Mouse (Mus musculus) MEL (cell line): ENCODE data around the gene Tuba4a. TPM values are rescaled to one million over a fixed set of nuclear protein-coding genes. Genes with fewer than 3 reads are reported as not detected.

ENCODE experiments used
- DNase-seq: peaks from one replicate; pipeline ENCODE4 v3.0.0; 2011; ENCODE audit warnings: low read depth, low spot score
- H3K27ac ChIP-seq: 2 replicates; pipeline ENCODE4 v1.5.1; 2012; ENCODE audit warnings: low read depth, mild to moderate bottlenecking, control low read depth, low read length, moderate library complexity; ENCODE audit not compliant: control insufficient read depth
- H3K27me3 ChIP-seq, 2 experiments: fragments of 150-350 bp in 1 of 2; sonication (generic) in 1 of 2; 2 replicates each; pipeline ENCODE4 v1.6.1; 2012; ENCODE audit warnings: low read length in 2 of 2, mild to moderate bottlenecking in 2 of 2, improper control_type of control experiment in 1 of 2, moderate library complexity in 1 of 2; ENCODE audit not compliant: insufficient read depth in 2 of 2, control insufficient read depth in 1 of 2
- H3K36me3 ChIP-seq, 2 experiments: 2 replicates each; pipeline ENCODE4 v1.6.1; 2012 to 2014; ENCODE audit warnings: low read length in 2 of 2, improper control_type of control experiment in 1 of 2, inconsistent platforms in 1 of 2, mild to moderate bottlenecking in 1 of 2; ENCODE audit not compliant: insufficient read depth in 2 of 2, control insufficient read depth in 1 of 2
- H3K4me1 ChIP-seq, 2 experiments: fragments of 150-350 bp in 1 of 2; sonication (generic) in 1 of 2; 2 replicates each; pipeline ENCODE4 v1.6.1; 2012; ENCODE audit warnings: low read length in 2 of 2, improper control_type of control experiment in 1 of 2, mild to moderate bottlenecking in 1 of 2; ENCODE audit not compliant: insufficient read depth in 2 of 2, control insufficient read depth in 1 of 2
- H3K4me3 ChIP-seq, 2 experiments: fragments of 150-350 bp in 1 of 2; sonication (generic) in 1 of 2; 2 replicates each; pipeline ENCODE4 v1.5.1; 2012; ENCODE audit warnings: low read depth in 2 of 2, low read length in 2 of 2, mild to moderate bottlenecking in 2 of 2, moderate library complexity in 2 of 2, control low read depth in 1 of 2, improper control_type of control experiment in 1 of 2; ENCODE audit not compliant: control insufficient read depth in 1 of 2, insufficient read depth in 1 of 2
- H3K79me2 ChIP-seq: 2 replicates; pipeline ENCODE4 v1.6.1; 2012; ENCODE audit warnings: mild to moderate bottlenecking, low read length, moderate library complexity; ENCODE audit not compliant: control insufficient read depth, poor library complexity, insufficient read depth
- H3K9ac ChIP-seq: 2 replicates; pipeline ENCODE4 v1.6.1; 2012; ENCODE audit warnings: low read depth, mild to moderate bottlenecking, control low read depth, low read length, moderate library complexity; ENCODE audit not compliant: control insufficient read depth, poor library complexity, severe bottlenecking
- H3K9me3 ChIP-seq: fragments of 150-350 bp; sonication (generic); replicated peaks from 2 replicates; pipeline ENCODE4 v1.6.1; 2012; ENCODE audit warnings: mild to moderate bottlenecking, low read length, improper control_type of control experiment, moderate library complexity; ENCODE audit not compliant: insufficient read depth
- BHLHE40 ChIP-seq: IDR thresholded peaks from 2 replicates; pipeline ENCODE4 v1.6.1; 2012; ENCODE audit warnings: low read depth, mild to moderate bottlenecking, inconsistent platforms, low read length, improper control_type of control experiment, borderline replicate concordance
- CHD1 ChIP-seq: IDR thresholded peaks from 2 replicates; pipeline ENCODE4 v1.6.1; 2012; ENCODE audit warnings: low read depth, mild to moderate bottlenecking, inconsistent platforms, low read length, improper control_type of control experiment
- CHD2 ChIP-seq: IDR thresholded peaks from 2 replicates; pipeline ENCODE4 v1.6.1; 2011; ENCODE audit warnings: low read length, improper control_type of control experiment
- CTCF ChIP-seq, 3 experiments: IDR thresholded peaks in 2 of 3; conservative IDR thresholded peaks in 1 of 3; 2 replicates each; pipeline ENCODE4 v1.5.1; 2011 to 2012; ENCODE audit warnings: low read length in 3 of 3, low read depth in 2 of 3, mild to moderate bottlenecking in 2 of 3, improper control_type of control experiment in 1 of 3, inconsistent platforms in 1 of 3, mixed read lengths in 1 of 3, moderate library complexity in 1 of 3; ENCODE audit not compliant: control insufficient read depth in 1 of 3, insufficient read depth in 1 of 3, poor library complexity in 1 of 3, severe bottlenecking in 1 of 3
- E2F4 ChIP-seq: IDR thresholded peaks from 2 replicates; pipeline ENCODE4 v1.6.1; 2011; ENCODE audit warnings: low read depth, low read length, improper control_type of control experiment, borderline replicate concordance
- ELF1 ChIP-seq: IDR thresholded peaks from 2 replicates; pipeline ENCODE4 v1.6.1; 2014; ENCODE audit warnings: low read depth, mild to moderate bottlenecking, inconsistent platforms, low read length, improper control_type of control experiment, moderate library complexity
- EP300 ChIP-seq, 2 experiments: IDR thresholded peaks; 2 replicates each; pipeline ENCODE4 v1.6.1; 2011; ENCODE audit warnings: improper control_type of control experiment in 2 of 2, low read length in 2 of 2, low read depth in 1 of 2, mild to moderate bottlenecking in 1 of 2
- ETS1 ChIP-seq: IDR thresholded peaks from 2 replicates; pipeline ENCODE4 v1.6.1; 2012; ENCODE audit warnings: low read depth, mild to moderate bottlenecking, inconsistent platforms, low read length, improper control_type of control experiment, moderate library complexity
- GABPA ChIP-seq: IDR thresholded peaks from 2 replicates; pipeline ENCODE4 v1.6.1; 2012; ENCODE audit warnings: low read depth, mild to moderate bottlenecking, inconsistent platforms, low read length, improper control_type of control experiment, moderate library complexity
- GATA1 ChIP-seq: IDR thresholded peaks from 2 replicates; pipeline ENCODE4 v1.6.1; 2011; ENCODE audit warnings: low read depth, low read length, improper control_type of control experiment
- HCFC1 ChIP-seq: IDR thresholded peaks from 2 replicates; pipeline ENCODE4 v1.6.1; 2012; ENCODE audit warnings: low read depth, mild to moderate bottlenecking, inconsistent platforms, low read length, improper control_type of control experiment, moderate library complexity
- JUND ChIP-seq: IDR thresholded peaks from 2 replicates; pipeline ENCODE4 v1.6.1; 2011; ENCODE audit warnings: low read depth, mild to moderate bottlenecking, improper control_type of control experiment, low read length
- KAT2A ChIP-seq: conservative IDR thresholded peaks from 2 replicates; pipeline ENCODE4 v1.6.1; 2012; ENCODE audit warnings: low read depth, low read length, improper control_type of control experiment, inconsistent platforms
- MAFK ChIP-seq: IDR thresholded peaks from 2 replicates; pipeline ENCODE4 v1.6.1; 2011; ENCODE audit warnings: low read depth, mild to moderate bottlenecking, low read length, improper control_type of control experiment, borderline replicate concordance
- MAX ChIP-seq: IDR thresholded peaks from 2 replicates; pipeline ENCODE4 v1.6.1; 2011; ENCODE audit warnings: low read length, improper control_type of control experiment
- MAZ ChIP-seq: IDR thresholded peaks from 2 replicates; pipeline ENCODE4 v1.6.1; 2012; ENCODE audit warnings: low read depth, mild to moderate bottlenecking, inconsistent platforms, low read length, improper control_type of control experiment
- MEF2A ChIP-seq: IDR thresholded peaks from 2 replicates; pipeline ENCODE4 v1.6.1; 2014; ENCODE audit warnings: low read depth, mild to moderate bottlenecking, inconsistent platforms, low read length, improper control_type of control experiment; ENCODE audit not compliant: poor library complexity, insufficient replicate concordance, severe bottlenecking; ENCODE audit errors: extremely low read depth
- MXI1 ChIP-seq: IDR thresholded peaks from 2 replicates; pipeline ENCODE4 v1.6.1; 2011; ENCODE audit warnings: mild to moderate bottlenecking, low read depth, low read length, improper control_type of control experiment
- MYB ChIP-seq: IDR thresholded peaks from 2 replicates; pipeline ENCODE4 v1.6.1; 2011; ENCODE audit warnings: mild to moderate bottlenecking, low read depth, low read length, improper control_type of control experiment
- MYC ChIP-seq: IDR thresholded peaks from 2 replicates; pipeline ENCODE4 v1.6.1; 2011; ENCODE audit warnings: low read depth, mild to moderate bottlenecking, low read length, improper control_type of control experiment, moderate library complexity
- NELFE ChIP-seq: IDR thresholded peaks from 2 replicates; pipeline ENCODE4 v1.6.1; 2011; ENCODE audit warnings: low read depth, low read length, improper control_type of control experiment
- NRF1 ChIP-seq: IDR thresholded peaks from 2 replicates; pipeline ENCODE4 v1.6.1; 2014; ENCODE audit warnings: low read depth, mild to moderate bottlenecking, inconsistent platforms, low read length, improper control_type of control experiment, moderate library complexity; ENCODE audit not compliant: poor library complexity, insufficient read depth, severe bottlenecking
- POLR2A ChIP-seq, 2 experiments: IDR thresholded peaks; 2 replicates each; pipeline ENCODE4 v1.6.1; 2011 to 2012; ENCODE audit warnings: low read length in 2 of 2, mild to moderate bottlenecking in 2 of 2, control low read depth in 1 of 2, improper control_type of control experiment in 1 of 2, low read depth in 1 of 2, moderate library complexity in 1 of 2; ENCODE audit not compliant: control insufficient read depth in 1 of 2, insufficient read depth in 1 of 2, poor library complexity in 1 of 2
- POLR2AphosphoS2 ChIP-seq: IDR thresholded peaks from 2 replicates; pipeline ENCODE4 v1.6.1; 2011; ENCODE audit warnings: low read length, improper control_type of control experiment
- POLR2AphosphoS5 ChIP-seq: IDR thresholded peaks from 2 replicates; pipeline ENCODE4 v1.6.1; 2012; ENCODE audit warnings: low read depth, borderline replicate concordance, mild to moderate bottlenecking, inconsistent platforms, low read length, moderate library complexity, mixed read lengths
- RAD21 ChIP-seq: IDR thresholded peaks from 2 replicates; pipeline ENCODE4 v1.6.1; 2011; ENCODE audit warnings: mild to moderate bottlenecking, low read depth, low read length, improper control_type of control experiment
- RCOR1 ChIP-seq: IDR thresholded peaks from 2 replicates; pipeline ENCODE4 v1.6.1; 2012; ENCODE audit warnings: low read depth, mild to moderate bottlenecking, inconsistent platforms, low read length, improper control_type of control experiment
- SIN3A ChIP-seq: IDR thresholded peaks from 2 replicates; pipeline ENCODE4 v1.6.1; 2012; ENCODE audit warnings: low read length, improper control_type of control experiment, inconsistent platforms
- SMC3 ChIP-seq: IDR thresholded peaks from 2 replicates; pipeline ENCODE4 v1.6.1; 2011; ENCODE audit warnings: low read depth, low read length, improper control_type of control experiment
- TAL1 ChIP-seq: IDR thresholded peaks from 2 replicates; pipeline ENCODE4 v1.6.1; 2012; ENCODE audit warnings: mild to moderate bottlenecking, inconsistent platforms, low read length, moderate library complexity, mixed read lengths
- TBP ChIP-seq: IDR thresholded peaks from 2 replicates; pipeline ENCODE4 v1.8.0; 2011; ENCODE audit warnings: low read depth, low read length, improper control_type of control experiment
- UBTF ChIP-seq: IDR thresholded peaks from 2 replicates; pipeline ENCODE4 v1.6.1; 2012; ENCODE audit warnings: low read depth, mild to moderate bottlenecking, inconsistent platforms, low read length, improper control_type of control experiment, moderate library complexity, borderline replicate concordance; ENCODE audit not compliant: insufficient read depth
- USF1 ChIP-seq: IDR thresholded peaks from 2 replicates; pipeline ENCODE4 v1.6.1; 2014; ENCODE audit warnings: low read depth, mild to moderate bottlenecking, inconsistent platforms, low read length, improper control_type of control experiment, moderate library complexity
- USF2 ChIP-seq, 2 experiments: IDR thresholded peaks; 2 replicates each; pipeline ENCODE4 v1.6.1; 2011 to 2012; ENCODE audit warnings: improper control_type of control experiment in 2 of 2, low read length in 2 of 2, borderline replicate concordance in 1 of 2, inconsistent platforms in 1 of 2, low read depth in 1 of 2, mild to moderate bottlenecking in 1 of 2; ENCODE audit not compliant: insufficient read depth in 1 of 2
- ZC3H11A ChIP-seq: IDR thresholded peaks from 2 replicates; pipeline ENCODE4 v1.6.1; 2012; ENCODE audit warnings: low read depth, mild to moderate bottlenecking, inconsistent platforms, low read length, improper control_type of control experiment
- ZKSCAN1 ChIP-seq: IDR thresholded peaks from 2 replicates; pipeline ENCODE4 v1.6.1; 2012; ENCODE audit warnings: low read depth, mild to moderate bottlenecking, inconsistent platforms, low read length, improper control_type of control experiment, moderate library complexity
- ZMIZ1 ChIP-seq: IDR thresholded peaks from 2 replicates; pipeline ENCODE4 v1.6.1; 2012; ENCODE audit warnings: low read depth, mild to moderate bottlenecking, inconsistent platforms, low read length, improper control_type of control experiment, moderate library complexity
- ZNF384 ChIP-seq: IDR thresholded peaks from 2 replicates; pipeline ENCODE4 v1.6.1; 2012; ENCODE audit warnings: low read depth, mild to moderate bottlenecking, inconsistent platforms, low read length, improper control_type of control experiment
- polyA plus RNA-seq, 2 experiments: library from polyadenylated mRNA; stranded (reverse) in 1 of 2; unstranded in 1 of 2; fragments of >175 nt in 1 of 2; fragments of >200 nt in 1 of 2; gene quantifications; 2 replicates each; pipeline versions ENCODE4 v1.2.1 to v1.2.4; 2012; ENCODE audit warnings: low replicate concordance in 2 of 2, low read depth in 1 of 2; ENCODE audit not compliant: insufficient read length in 2 of 2, insufficient read depth in 1 of 2, missing spikeins in 1 of 2
- total RNA-seq: library from RNA; depleted of rRNA; stranded (reverse); fragments of 300-350 nt; gene quantifications from 2 replicates; pipeline ENCODE4 v1.2.3, GENCODE M21; 2012

Tuba4a gene
- total and polyA plus RNA-seq, 3 experiments, result 385 to 439 TPM; not detected in 1

DNA sequence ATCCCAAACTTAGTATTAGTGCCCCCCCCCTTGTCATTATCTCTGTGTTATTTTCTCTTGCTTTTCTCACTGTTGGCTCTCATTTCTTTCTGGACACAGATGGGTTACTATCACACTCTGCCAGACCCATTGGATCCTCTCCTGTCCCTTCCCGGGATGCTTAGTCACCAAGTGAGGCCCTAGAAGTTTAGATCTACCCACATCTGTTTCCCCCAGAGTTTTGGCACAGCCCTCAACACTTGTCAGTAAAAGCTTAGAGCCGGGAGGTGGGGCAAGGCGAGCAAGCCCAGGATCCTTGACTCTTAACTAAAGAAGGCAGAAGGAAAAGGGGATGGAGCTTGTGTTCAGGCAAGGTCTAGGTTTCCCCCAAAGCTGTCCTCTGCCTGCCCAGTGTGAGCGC is 9.5 kb upstream of the Tuba4a start:
- no peak overlapping the region for H3K9ac ChIP-seq
- peaks cover 28 to 60% of the 10 kb centered on the region in 2 experiments for H3K4me1 ChIP-seq
- no peak overlapping the region for H3K4me3 ChIP-seq
- peaks cover 0 to 51% of the 10 kb centered on the region in 2 experiments; a peak in 2 of 4 replicates for H3K36me3 ChIP-seq
- peak; percentile 92 for DNase-seq
- peak overlapping the region; percentile 36 for H3K27ac ChIP-seq
- no peaks in the 10 kb centered on the region for H3K9me3 ChIP-seq
- H3K79me2 ChIP-seq, result no peaks in the 10 kb centered on the region
- H3K27me3 ChIP-seq, result no peaks in the 10 kb centered on the region
- TF ChIP-seq MEF2A (no peak), TBP (no peak), USF2 (IDR thresholded peaks at IDR 0.05; ENCODE audit: borderline replicate concordance in 1 of 2, insufficient read depth in 1 of 2, low read depth in 1 of 2, low read length in 2 of 2) (no peak), ZNF384 (no peak), SMC3 (no peak), JUND (no peak), NELFE (no peak), MYB (no peak; the same call in 1 of the 2 replicates), TAL1 (peak; percentile 93), POLR2A (IDR thresholded peaks at IDR 0.05; ENCODE audit: control insufficient read depth in 1 of 2, insufficient read depth in 1 of 2, low read depth in 1 of 2, low read length in 2 of 2, poor library complexity in 1 of 2) (no peak), CHD1 (no peak), RCOR1 (peak; percentile 75), MAX (no peak), EP300 (IDR thresholded peaks at IDR 0.05; ENCODE audit: low read depth in 1 of 2, low read length in 2 of 2) (peak; percentile 88 to 91), BHLHE40 (no peak), ZKSCAN1 (no peak), ZC3H11A (no peak), MAZ (no peak), ELF1 (no peak), MYC (no peak), MAFK (no peak), CTCF (IDR thresholded peaks at IDR 0.05 in 2 of 3, conservative IDR thresholded peaks at IDR 0.05 in 1 of 3; ENCODE audit: control insufficient read depth in 1 of 3, insufficient read depth in 1 of 3, low read depth in 2 of 3, low read length in 3 of 3, poor library complexity in 1 of 3, severe bottlenecking in 1 of 3) (no peak), RAD21 (no peak), UBTF (no peak), ZMIZ1 (no peak), POLR2AphosphoS2 (no peak), MXI1 (peak; percentile 40; the same call in 1 of the 2 replicates), GATA1 (peak; percentile 77), E2F4 (no peak), HCFC1 (0 out of 2 replicates have a peak, but pooled peaks have one; percentile 45), ETS1 (peak; percentile 90), POLR2AphosphoS5 (no peak), SIN3A (peak; percentile 71; the same call in 1 of the 2 replicates), KAT2A (no peak), NRF1 (0 out of 2 replicates have a peak, but pooled peaks have one; percentile 15), USF1 (no peak), CHD2 (no peak), GABPA (no peak)
